Mouse (Mus musculus): ENCODE measurements around the gene Zeb2.

Zeb2 gene

DNA sequence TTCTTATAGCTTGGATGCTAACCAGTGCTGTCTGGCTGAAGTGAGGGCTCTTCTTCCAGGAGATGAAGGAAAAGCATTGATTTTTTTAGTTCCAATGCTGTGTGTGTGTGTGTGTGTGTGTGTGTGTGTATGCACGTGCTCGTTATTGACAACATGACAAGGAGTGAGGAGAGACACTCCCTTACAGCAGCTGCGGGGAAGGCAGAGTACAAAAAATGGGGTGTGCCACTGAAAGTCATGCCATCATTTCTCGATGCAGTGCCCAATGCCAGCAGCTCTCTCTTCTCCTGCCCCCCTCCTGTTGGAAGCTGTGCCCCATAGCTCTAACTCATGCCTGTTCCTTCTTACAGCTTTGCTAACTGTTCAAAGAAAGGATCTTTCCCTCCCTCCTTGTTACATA, 56.4 kb downstream of the Zeb2 start:
- WGBS: 39% methylated on average over 4 of the region's 4 CpGs

- WGBS: 57% methylated on average over 9 of the region's 9 CpGs
These were observed 57.0 kb downstream of the Zeb2 start for GRCm38 (mm10) chr2:45060202-45060601.

- WGBS: 35% methylated on average over 4 of the region's 4 CpGs
These were observed 57.6 kb downstream of the Zeb2 start for GRCm38 (mm10) chr2:45059599-45059998.

DNA sequence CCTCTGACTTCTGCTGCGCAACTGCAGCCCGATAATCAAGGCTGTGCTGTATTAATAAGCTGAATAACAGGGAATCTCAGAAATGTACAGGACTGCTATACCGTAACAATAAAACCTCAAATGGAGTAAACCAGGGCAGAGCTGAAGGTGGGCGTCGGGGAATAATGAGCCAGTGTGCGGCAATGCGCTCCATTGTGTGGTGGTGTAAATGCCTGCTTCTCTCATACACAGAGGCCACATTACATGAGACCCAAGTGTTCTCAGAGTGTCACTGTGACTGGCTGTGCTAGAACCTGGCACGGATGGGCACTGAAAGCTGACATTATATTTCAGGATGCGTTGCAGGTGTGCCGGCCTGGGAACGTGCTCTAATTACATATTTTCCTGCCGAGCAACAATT, 58.2 kb downstream of the Zeb2 start:
- WGBS: 36% methylated on average over 12 of the region's 12 CpGs

GRCm38 (mm10) chr2:45058183-45058582, 59.0 kb downstream of the Zeb2 start:
- WGBS: 53% methylated on average over 9 of the region's 9 CpGs

DNA sequence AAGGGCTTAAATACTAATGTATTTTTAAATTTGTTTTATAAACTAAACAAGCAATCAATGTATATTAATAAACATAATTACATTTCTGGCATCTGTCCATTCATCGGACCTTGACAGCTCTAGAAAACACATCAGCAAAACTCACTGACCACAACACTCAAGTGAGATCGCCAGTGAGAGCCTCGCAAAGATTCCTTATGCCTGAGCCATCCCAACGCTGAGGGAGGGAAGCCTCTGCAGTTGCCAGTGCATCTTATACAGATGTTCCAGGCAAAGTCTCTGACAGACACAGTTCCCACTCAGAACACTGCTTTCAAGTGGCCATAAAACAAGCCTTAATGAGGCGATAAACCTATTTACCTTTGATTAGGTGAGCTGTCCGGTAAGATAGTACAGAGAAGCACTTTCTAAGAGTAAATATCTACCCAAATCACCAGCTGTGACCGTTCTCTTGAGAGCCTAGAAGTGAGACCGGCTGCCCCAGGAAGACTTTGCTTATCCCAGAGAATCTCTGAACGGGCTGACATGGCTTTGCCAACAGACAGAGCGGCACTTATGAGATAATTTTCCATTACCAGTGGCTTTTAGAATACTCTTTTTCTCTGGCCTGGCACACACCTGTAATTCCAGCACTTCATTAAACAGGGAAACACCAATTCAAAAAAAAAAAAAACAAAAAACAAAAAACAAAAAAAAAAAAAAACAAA, 60.2 kb downstream of the Zeb2 start:
- 63% methylated on average over 10 of the region's 10 CpGs for WGBS

- whole genome bisulfite sequencing: 53% methylated on average over 6 of the region's 6 CpGs
These were observed 61.3 kb downstream of the Zeb2 start for GRCm38 (mm10) chr2:45055926-45056325.

DNA sequence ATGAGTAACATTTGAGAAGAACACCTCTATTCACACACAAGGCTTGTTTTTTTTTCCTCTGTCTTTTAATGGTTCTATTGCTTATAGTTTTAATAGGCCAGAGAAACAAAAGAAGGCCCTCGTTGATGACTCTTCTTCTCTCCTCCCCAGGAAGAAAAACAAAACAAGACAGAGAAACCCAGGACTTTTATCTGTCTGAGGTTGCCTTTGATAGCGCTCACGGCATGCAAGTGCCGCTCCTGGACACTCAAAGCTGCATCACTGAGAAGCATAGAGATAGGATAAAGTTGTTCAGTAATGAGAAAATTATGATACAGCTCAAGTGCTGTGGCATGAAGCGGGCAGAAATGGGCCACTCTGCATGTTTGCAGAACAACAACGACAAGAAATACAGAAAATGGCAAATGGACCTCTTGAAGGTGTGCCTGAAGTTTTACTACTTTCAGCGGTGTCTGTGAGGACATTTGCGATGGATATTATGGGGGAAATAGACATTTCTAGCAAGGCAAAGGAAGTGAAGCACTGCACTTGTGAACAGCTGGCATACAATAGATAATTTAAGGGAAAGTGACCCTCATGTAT, 62.1 kb downstream of the Zeb2 start:
- WGBS: 54% methylated on average over 8 of the region's 8 CpGs

DNA sequence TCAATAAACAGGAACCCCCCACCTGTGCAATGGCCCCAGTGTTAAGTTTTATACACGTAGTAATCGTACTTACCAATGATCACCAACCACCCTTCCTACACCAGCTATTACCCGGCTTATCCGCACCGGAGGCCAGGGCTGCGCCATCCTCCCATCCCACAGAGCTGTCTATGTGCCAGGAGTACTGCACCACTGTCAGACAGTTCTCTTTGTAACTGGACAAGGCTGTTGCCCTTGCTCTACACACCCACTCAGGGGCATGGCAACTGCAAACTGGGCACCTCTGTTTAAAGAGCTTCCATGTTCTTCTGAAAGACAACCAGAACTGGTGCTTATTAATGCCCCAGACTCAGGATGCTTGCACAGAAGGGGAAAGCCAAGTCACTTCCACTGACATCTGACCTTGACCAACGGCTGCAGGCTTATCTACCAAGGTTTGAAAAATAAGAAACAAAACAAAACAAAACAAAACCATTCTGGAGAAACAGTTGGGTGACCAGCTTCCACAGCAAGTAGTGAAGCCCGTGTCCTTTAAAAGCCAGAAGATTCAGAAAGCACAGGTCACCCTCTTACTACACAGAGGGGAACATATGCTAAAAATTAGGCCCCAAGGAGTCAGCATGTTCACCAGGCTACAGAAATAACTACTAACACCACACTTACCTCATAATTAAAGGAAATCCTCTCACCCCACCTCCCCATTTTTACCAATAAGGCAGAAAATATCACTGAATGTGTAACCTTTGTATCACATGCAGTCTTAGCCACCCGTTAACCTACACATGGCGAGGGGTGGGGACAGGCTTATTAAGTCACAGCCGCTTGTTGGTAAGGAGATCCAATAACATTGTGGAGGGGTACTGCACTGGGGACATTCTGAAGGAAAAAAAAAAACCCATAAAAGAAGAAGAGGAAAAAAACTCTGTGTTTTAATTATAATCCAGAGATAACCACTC, 62.8 kb downstream of the Zeb2 start:
- 56% methylated on average over 11 of the region's 11 CpGs for WGBS

GRCm38 (mm10) chr2:45052587-45052986, 64.6 kb downstream of the Zeb2 start:
- WGBS: 36% methylated on average over 4 of the region's 4 CpGs

DNA sequence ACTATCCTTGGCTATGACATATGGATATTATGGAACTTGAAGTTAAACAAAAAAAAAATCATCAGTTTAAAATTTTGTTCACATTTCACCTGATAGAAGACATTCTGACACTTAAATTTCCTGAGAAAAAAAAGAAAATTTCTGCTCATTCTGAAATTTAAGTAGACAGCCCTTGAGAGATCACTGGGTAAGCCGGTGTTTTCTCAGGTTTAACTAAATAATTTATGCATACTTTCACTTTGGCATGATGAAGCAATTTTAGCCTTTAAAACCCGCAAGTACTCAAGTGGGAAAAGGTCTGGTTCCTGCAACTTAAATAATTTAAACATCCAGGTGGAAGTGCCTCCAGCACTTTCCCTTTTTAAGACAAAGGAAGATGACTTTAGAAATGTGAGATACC, 65.9 kb downstream of the Zeb2 start:
- WGBS: 32% methylated on average over 2 of the region's 2 CpGs

- WGBS: 52% methylated on average over 4 of the region's 4 CpGs
These were observed 67.3 kb downstream of the Zeb2 start for GRCm38 (mm10) chr2:45049923-45050322.

DNA sequence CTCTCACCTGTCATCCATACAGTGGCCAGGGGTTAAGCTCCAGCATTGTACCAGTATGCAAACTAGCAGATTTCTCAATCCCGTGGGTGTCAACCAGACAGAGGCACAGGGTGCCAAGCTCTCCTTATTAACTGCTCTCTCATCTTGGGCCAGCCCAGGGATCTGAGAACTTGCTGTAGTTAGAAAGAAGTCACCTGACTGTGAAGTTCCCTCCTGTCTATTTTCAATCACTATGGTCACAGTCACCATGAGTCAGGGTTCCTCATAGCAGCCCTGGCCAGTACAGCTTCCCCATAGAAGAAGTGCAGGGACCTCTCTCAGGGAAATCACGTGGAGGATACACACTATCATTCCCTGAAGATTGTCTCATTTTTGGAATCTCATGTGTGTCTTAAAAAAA, 67.9 kb downstream of the Zeb2 start:
- 24% methylated on average over 2 of the region's 2 CpGs for WGBS

GRCm38 (mm10) chr2:45040706-45041312, 76.4 kb downstream of the Zeb2 start:
- 52% methylated on average over 13 of the region's 13 CpGs for WGBS

DNA sequence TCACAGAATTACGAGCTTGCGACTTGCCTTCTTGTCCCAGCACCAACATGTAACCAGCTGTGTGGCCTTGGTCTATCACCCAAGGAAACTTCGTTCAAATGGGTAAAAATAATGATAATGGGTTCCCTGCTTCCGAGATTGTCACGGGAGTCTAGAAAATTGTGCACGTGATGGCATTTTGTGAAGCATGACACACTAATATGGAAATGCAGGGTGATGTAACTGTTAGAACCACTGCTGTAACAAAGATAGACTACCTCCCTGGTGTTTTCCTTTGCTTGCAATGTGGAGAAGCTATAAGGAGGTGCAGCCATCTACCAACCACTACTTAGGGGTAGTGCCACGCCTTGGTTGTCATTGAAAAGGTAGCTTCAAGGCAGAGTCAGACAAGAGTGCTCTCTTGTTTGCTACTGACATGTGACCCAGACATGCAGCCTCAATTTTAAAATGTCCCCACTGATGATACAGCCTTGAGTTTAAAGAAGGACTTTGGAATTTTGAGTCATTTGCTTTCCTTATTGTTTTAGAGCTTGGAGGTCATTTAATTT, 89.0 kb downstream of the Zeb2 start:
- 53% methylated on average over 7 of the region's 7 CpGs for WGBS

DNA sequence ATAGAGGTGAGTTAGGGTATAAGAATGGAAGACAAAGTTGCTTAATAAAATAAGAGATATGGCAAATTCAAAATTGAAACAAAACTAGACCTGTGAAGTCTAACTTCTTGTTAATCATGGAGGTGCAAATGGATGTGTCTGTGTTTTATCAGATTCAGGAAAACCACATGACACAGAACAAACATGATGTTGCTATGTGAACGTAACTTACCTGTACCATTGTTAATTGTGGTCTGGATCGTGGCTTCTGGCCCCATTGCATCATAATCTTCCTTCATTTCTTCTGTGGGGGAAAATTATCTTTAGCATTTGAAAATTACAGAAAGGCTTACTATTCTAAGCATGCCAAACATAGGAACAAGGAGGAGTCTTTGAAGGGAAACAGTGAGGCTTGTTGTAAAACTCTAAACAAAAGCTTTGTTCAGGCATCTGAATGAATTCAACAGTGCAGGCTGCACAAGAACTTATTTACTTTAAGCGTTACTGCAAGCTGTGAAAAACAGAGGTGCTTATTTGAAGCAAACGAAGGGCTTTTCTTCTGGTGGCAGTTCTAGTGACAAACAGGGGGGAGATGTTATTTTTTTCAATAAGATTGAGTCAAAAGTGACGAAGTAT, 99.9 kb downstream of the Zeb2 start:
- 28% methylated on average over 5 of the region's 5 CpGs for WGBS

DNA sequence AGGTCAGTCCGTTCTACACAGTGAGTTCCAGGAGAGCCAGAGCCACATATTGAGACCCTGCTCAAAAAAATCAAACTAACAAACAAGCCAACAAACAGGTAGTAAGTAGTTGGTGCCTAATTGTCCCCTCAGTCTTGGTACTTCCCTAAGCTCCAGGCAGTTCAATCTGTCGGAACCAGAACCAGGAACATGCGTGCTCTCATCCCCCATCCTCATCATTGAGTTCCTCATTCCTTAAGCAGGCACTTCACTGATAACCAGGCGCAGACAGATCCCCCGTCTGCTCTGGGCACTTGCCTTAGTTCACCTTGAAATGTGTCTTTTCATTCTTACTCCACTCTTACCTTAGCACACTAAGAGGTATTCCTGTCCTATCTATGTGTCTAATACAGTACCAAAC, 103.9 kb downstream of the Zeb2 start:
- WGBS: 86% methylated on average over 5 of the region's 5 CpGs

DNA sequence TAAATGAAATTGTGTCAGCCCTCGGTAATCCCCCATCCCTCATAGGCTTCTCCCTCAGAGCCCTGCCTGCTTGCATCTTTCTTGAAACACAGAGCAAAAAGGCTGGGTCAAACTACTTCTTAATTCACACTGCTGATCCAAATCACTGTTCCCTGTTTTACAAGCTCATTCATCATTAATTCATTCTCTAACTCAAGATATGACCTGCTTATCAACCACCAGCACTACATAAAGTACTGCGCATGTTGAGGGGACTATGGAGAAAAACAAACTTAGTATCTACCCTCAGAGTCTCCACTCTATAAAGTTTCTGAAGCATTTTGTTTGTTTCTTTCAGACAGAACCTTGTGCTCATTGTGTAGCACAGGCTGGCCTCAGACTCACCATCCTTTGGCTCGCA, 104.5 kb downstream of the Zeb2 start:
- WGBS: 75% methylated on average over 3 of the region's 3 CpGs

- WGBS: 95% methylated on average over 1 of the region's 1 CpGs
These were observed 106.5 kb downstream of the Zeb2 start for GRCm38 (mm10) chr2:45010701-45011100.

- whole genome bisulfite sequencing: 36% methylated on average over 6 of the region's 6 CpGs
These were observed 117.3 kb downstream of the Zeb2 start for GRCm38 (mm10) chr2:44999906-45000305.

DNA sequence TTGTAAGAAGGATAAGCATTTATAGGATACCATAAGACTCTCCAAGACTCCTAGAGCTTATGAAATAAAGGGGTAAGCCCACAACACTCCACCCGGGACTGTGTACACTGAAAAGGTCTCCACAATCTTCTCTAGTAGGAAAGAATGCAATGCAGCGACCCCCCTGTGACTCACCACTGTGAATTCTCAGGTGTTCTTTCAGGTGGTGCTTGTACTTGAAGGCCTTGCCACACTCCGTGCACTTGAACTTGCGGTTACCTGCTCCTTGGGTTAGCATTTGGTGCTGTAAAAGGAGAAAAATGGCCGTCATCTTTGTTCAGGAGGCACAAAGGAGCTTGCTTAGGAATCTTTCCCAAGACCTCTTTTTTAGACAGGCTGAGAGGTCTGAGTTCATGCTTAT, 118.5 kb downstream of the Zeb2 start:
- WGBS: 95% methylated on average over 5 of the region's 5 CpGs

Measured in cerebral cortex, adult 2 months (tissue).